ENCODE assay signal across 19 mouse cellular contexts in the genomic region with DNA sequence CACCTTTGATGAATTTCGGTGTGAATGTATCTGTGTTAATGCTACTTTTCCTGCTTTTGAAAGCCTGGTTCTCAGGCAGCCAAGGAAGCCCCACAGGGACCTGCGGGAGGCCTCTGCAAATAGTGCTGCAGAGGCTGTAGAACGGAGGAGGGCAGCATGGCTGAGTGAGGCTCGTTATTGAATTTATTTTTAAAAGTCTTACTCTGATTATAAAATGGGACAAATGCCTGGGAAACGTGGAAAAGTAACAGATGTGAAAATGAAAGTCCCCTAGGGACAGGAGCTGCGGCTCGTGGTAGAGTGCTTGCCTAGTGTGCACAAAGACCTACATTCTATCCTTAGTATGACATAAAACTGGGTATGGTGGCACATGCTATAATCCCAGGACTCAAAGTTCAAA. TPM values are rescaled to one million over a fixed set of nuclear protein-coding genes. Genes with fewer than 3 reads are reported as not detected.
DNase-seq lines count a peak whose midpoint lies in the region.
"Had no signal": no experiment of that assay in that cellular context is flagged by ENCODE, and none has a peak within 500 bp of the region (broad histone marks: within the 10 kb centered on the region; RNA-seq: fewer than 3 reads in every experiment).

No protein-coding gene starts in this region.

- peak; percentile 31 for DNase-seq in layer of hippocampus, adult 9-11 months
- no peak for DNase-seq in layer of hippocampus, postnatal 10 days (ENCODE audit: low spot score in 2 of 2)
- DNase-seq in adipocyte (ENCODE audit: low spot score) = peak; percentile 35
- DNase-seq in brain, adult 2 months (ENCODE audit: low read depth, low spot score) = peak; percentile 73
- peak; percentile 31 for DNase-seq in right cerebral cortex, postnatal 14 days
- DNase-seq in embryo, embryonic 11 days = no peak
- DNase-seq in cerebellum, adult 9-10 months = no peak
- DNase-seq: adrenal gland, adult 2 months; adrenal gland, postnatal 36 days; B cell, adult 2 months; cerebellum, adult 2 months; cerebellum, postnatal 25 days; gastrocnemius, postnatal 36 days; heart, adult 18-20 months; kidney, adult 2 months; kidney, postnatal 36 days; layer of hippocampus, postnatal 36 days; lung, postnatal 4 days; thymus, postnatal 4 days had no signal

RNA-seq across cellular contexts. Expression of gene Dusp5, which starts 59.7 kb away (rescaled TPM):
- total RNA-seq in layer of hippocampus, postnatal 10 days (2021) = 10 to 100 TPM in 1 of 2 experiments, 1 to 10 TPM in 1; 9.3 to 10.1 TPM

Comparison
In these comparisons a context has a peak if more than half of its experiments do, and no peak if none do; other contexts are left out.
1. DNase-seq: peak in layer of hippocampus, adult 9-11 months (single experiment), adipocyte (single experiment), brain, adult 2 months (single experiment) and right cerebral cortex, postnatal 14 days (single experiment); none in layer of hippocampus, postnatal 10 days (0 of 2), embryo, embryonic 11 days (single experiment) and cerebellum, adult 9-10 months (single experiment).